Mouse (Mus musculus) cerebellum, adult 2 months (tissue): ENCODE results near the gene Fndc5. TPM values are rescaled to one million over a fixed set of nuclear protein-coding genes. Genes with fewer than 3 reads are reported as not detected.

Source experiments
- DNase-seq, 2 experiments: peaks; one replicate each; pipeline ENCODE4 v3.0.0; 2021
- H3K27ac ChIP-seq: fragments of 200-500 bp; 2 replicates; pipeline ENCODE4 v1.5.1; 2012; ENCODE audit warnings: low read length, control low read depth, inconsistent platforms; ENCODE audit not compliant: insufficient read depth
- H3K27me3 ChIP-seq: fragments of 200-500 bp; 2 replicates; pipeline ENCODE4 v1.6.1; 2012; ENCODE audit warnings: inconsistent platforms, mild to moderate bottlenecking, low read length, moderate library complexity; ENCODE audit not compliant: control insufficient read depth, insufficient read depth
- H3K4me1 ChIP-seq: fragments of 200-500 bp; 2 replicates; pipeline ENCODE4 v1.6.1; 2011; ENCODE audit warnings: low read length; ENCODE audit not compliant: control insufficient read depth, insufficient read depth
- H3K4me3 ChIP-seq: fragments of 200-500 bp; replicated peaks from 2 replicates; pipeline ENCODE3; 2011; ENCODE audit warnings: mild to moderate bottlenecking, low read depth, low read length, control low read depth; ENCODE audit not compliant: insufficient read depth
- CTCF ChIP-seq: fragments of 200-500 bp; IDR thresholded peaks from 2 replicates; pipeline ENCODE4 v1.5.1; 2011; ENCODE audit warnings: low read depth, mild to moderate bottlenecking, control low read depth, low read length, moderate library complexity, borderline replicate concordance; ENCODE audit not compliant: insufficient read depth
- POLR2A ChIP-seq: fragments of 200-500 bp; IDR thresholded peaks from 2 replicates; pipeline ENCODE4 v1.6.1; 2011; ENCODE audit warnings: low read length, control low read depth, borderline replicate concordance; ENCODE audit not compliant: insufficient read depth
- WGBS: fragments of 180-500 bp; shearing (Covaris S2); methylation state at CpG from one replicate; pipeline ENCODE4 v1.1.7; 2018; 5-methylcytosine and 5-hydroxymethylcytosine counted together
- polyA plus RNA-seq: library from polyadenylated mRNA; depleted of rRNA; stranded (reverse); fragments of >200 nt; gene quantifications from 2 replicates; pipeline ENCODE4 v1.2.3, GENCODE M21; 2012

The Fndc5 gene
- polyA plus RNA-seq, 1 experiment, result 192 TPM

DNA sequence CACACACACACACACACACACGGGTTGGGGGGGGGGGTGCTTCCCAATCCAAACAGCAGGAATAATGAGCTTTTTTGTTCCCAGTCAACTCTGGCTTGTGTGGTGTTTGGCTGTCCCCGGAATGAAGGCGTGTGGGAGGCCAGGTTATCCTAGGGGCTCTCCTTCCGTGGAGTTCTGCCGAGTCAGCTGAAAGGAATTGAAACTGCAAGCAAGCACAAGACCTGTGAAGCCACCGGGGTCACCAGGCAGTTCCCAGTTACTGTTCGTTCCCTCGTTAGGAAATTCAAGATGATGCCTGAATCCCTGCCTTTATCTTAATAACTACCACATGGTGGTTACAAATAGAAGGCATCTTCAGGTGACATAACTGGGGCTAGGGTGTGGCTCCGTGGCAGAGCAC lies 7.4 kb upstream of the Fndc5 start:
- no peak for TF ChIP-seq CTCF
- TF ChIP-seq POLR2A, result no peak
- no peak overlapping the region for H3K4me3 ChIP-seq
- 72% methylated on average over 9 of the region's 9 CpGs for WGBS
- no peak for DNase-seq
- no peak overlapping the region for H3K27ac ChIP-seq
- H3K27me3 ChIP-seq, result no peaks in the 10 kb centered on the region
- H3K4me1 ChIP-seq, result peaks cover 10% of the 10 kb centered on the region

DNA sequence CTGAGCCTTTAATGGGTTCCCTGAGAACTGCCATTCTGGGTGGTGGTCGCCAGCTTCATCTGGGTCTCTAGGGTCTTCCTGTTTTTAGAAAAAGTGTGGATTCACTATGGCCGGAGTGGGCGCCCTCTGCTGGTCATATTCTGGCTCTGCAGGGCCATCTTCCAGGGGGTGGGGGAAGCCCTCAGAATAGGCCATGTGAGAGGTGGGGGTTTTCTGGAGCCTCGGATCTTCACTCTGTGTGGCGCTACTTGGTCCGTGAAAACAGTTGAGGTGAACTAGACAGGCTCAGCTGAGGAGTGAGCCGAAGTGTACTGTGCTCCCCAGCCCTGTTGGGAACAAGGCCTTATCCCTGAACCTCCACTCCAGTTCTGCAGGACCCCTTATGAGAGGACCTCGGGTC lies 6.7 kb upstream of the Fndc5 start:
- peak; percentile 46 to 66 for DNase-seq
- TF ChIP-seq CTCF (peak; percentile 70), POLR2A (no peak)
- 6% methylated on average over 8 of the region's 8 CpGs for WGBS
- H3K27me3 ChIP-seq, result no peaks in the 10 kb centered on the region
- H3K4me1 ChIP-seq, result peaks cover 9% of the 10 kb centered on the region; the same call in 1 of the 2 replicates
- no peak overlapping the region for H3K27ac ChIP-seq
- H3K4me3 ChIP-seq, result no peak overlapping the region

DNA sequence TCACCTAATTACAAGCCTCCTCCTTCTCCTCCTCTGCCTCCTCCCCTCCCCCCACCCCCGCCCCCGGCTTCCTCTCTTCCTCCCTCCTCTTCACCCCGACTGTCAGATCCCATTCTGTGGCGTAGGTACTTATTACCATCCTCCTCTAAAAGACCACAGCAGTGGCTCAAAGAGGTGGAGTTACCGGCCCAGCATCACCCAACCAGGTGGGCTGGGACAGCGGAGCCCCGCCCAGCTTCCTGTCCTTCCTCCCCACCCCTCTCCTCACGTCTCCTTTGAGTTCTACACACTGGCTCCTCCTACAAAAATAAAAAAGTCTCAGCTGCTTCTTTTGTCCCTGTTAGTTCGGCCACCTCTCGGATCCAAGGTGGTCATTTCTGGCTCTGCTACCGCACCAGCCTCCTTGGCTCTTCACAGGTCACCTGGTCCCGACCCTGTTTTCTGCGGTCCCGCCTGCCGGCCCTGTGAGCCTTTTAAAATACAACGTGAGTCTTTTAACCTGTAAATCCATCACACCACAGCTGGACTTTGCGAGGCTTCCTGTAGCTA lies 6.0 kb upstream of the Fndc5 start:
- TF ChIP-seq POLR2A, result no peak
- TF ChIP-seq CTCF, result no peak
- no peak overlapping the region for H3K27ac ChIP-seq
- peaks cover 16% of the 10 kb centered on the region; the same call in 1 of the 2 replicates for H3K4me1 ChIP-seq
- no peak overlapping the region for H3K4me3 ChIP-seq
- WGBS, result 52% methylated on average over 17 of the region's 17 CpGs
- no peaks in the 10 kb centered on the region for H3K27me3 ChIP-seq
- DNase-seq, result no peak

DNA sequence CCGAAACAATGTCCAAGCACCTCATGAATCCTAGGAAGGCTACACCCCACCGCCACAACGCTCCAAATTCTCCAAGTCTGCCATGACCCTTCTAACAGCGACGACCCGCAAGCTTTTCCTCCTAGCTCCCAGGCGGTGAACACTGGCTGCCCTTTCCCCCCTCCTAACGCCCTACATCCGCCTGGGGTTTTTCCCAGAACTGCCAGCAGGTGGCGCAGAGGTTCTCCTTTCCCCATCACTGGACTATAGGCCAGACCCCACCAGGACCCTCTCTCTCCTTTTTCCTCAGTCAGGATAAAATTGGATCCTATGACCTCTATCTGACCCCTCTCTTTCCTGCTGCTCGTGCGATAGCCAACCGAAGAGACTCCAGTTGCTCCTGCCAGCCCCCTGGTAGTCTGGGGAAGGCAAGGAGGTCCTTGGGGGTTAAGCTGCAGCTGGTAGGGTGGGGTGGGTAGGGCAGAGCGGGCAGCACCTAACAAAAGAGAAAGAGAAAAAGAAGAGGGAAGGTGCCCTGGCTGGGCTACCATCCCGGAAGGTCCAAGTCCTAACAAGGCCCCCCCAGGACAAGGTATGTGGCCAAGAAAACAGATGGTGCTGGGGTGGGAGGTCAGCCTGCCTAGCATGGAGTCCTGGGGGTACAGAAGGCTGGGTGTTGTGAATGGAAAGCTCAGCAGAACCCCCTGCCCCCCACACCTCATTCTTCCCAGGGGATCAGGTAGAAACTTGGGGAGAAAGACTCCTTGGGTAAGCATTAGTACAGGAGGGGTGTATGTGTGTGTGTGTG lies 1.8 kb upstream of the Fndc5 start:
- H3K27me3 ChIP-seq, result no peaks in the 10 kb centered on the region
- WGBS, result 3% methylated on average over 15 of the region's 15 CpGs
- H3K4me3 ChIP-seq, result peak overlapping the region; percentile 92
- peak; percentile 83 to 91 for DNase-seq
- peaks cover 36% of the 10 kb centered on the region for H3K4me1 ChIP-seq
- TF ChIP-seq POLR2A (peak; percentile 39; the same call in 1 of the 2 replicates), CTCF (peak; percentile 81)
- peak overlapping the region; percentile 100 for H3K27ac ChIP-seq

DNA sequence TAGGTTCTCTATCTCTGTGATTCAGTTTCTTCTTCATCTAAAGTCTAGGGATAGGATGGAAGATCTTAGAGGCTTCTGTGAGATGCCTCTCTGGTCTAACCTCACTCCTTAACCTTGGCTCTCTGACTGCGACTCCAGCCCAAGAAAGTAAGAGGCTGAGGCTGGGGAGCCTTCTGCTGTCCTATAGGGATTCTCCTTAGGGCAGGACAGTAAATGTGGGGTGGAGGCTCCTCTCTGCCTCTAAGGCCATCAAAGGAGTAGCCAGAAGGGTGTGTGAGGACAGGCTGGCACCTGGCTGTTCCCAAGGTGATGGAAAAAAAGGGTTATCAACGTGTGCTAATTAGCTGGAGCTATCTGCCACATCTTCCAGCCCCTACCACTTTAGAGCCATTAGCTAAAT lies 1.2 kb upstream of the Fndc5 start:
- Histone ChIP-seq H3K27me3 (no peaks in the 10 kb centered on the region), H3K4me1 (peaks cover 34% of the 10 kb centered on the region), H3K4me3 (peak overlapping the region; percentile 92), H3K27ac (peak overlapping the region; percentile 100)
- TF ChIP-seq CTCF (no peak), POLR2A (no peak)
- peak; percentile 39 to 58 for DNase-seq
- 22% methylated on average over 2 of the region's 2 CpGs for WGBS

DNA sequence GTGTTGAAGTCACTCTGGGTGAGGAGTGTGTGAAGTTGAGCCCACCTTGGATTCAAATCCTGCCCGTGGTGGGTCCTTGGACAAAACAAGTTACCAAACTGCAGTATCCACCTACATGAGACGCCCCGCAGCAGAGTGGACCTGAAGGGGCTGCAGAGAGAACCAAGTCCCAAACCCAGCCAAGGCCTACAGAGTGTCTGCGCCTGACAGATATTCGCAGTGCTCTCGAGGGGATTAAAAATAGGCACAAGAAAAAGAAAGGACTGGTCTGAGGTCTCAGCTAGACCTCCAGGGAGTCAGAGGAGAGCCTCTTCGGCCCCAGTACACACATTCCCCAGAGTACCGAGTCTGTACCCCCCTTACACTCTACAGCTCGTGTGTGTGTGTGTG lies 615 bp upstream of the Fndc5 start:
- 21% methylated on average over 9 of the region's 9 CpGs for WGBS
- peaks cover 38% of the 10 kb centered on the region for H3K4me1 ChIP-seq
- TF ChIP-seq CTCF, result no peak

DNA sequence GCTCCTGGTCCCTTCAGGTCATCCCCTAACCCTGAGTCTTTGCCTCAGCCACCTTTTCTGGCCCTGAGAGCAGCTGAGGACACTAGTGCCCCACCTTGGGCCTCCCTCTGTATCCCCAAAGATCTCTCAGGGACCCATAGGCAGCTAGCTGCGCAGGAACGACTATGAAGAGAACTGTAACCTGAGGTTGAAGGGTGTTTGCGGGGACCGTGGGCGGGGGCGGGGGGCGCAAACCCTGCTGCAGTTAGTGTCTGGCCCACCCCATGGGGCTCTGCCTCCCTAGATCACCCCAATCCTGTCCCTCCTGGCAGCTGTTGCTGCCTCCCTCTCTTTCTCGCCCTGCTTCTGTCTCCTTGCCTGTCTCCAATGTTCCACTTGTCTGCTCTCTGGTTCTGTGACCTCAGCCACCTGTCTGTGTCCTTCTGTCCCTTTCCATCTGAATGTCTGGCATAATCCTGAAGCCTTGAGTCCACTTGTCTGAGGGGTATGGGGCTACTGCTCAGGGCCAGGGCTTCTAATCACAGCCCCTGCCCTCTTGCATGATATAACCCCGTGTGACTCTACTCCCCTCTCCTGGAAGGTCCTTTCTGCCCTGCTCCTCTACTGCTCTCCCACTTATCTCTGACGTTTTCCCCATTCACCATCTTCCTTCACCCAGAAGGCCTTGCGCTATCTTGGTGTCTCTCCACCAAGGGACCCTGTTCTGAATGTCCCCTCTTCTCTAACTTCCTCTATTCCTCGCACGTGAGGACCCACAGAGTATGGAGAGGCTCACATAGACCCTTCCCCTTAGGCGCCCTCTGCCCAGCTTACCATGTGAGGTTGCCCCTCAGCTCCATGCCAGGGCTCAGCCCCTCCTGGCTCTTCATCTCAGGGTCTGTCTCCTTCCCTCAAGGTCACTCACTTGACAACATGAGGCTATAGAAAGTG lies 858 bp downstream of the Fndc5 start:
- Histone ChIP-seq H3K4me3 (peak overlapping the region; percentile 87), H3K4me1 (peaks cover 53% of the 10 kb centered on the region), H3K27me3 (no peaks in the 10 kb centered on the region), H3K27ac (peak overlapping the region; percentile 89)
- DNase-seq, result peak; percentile 49 to 68
- TF ChIP-seq CTCF (no peak), POLR2A (no peak)
- 58% methylated on average over 14 of the region's 14 CpGs for WGBS

More for the DNA sequence above, 615 bp upstream of the Fndc5 start:
- H3K27ac ChIP-seq, result peak overlapping the region; percentile 100
- DNase-seq, result no peak
- H3K27me3 ChIP-seq, result no peaks in the 10 kb centered on the region
- H3K4me3 ChIP-seq, result peak overlapping the region; percentile 92
